Mouse (Mus musculus): ENCODE results near the gene Ank3. TPM values are rescaled to one million over a fixed set of nuclear protein-coding genes. Genes with fewer than 3 reads are reported as not detected.

Gene Ank3
- total and polyA plus RNA-seq, 3 experiments: 3.2 to 6.7 TPM; not detected in 1

GRCm38 (mm10) chr10:70031942-70032341 is 633.4 kb downstream of the Ank3 start:
- no peak for DNase-seq (ENCODE audit: low read depth, low spot score)
- TF ChIP-seq UBTF (IDR thresholded peaks at IDR 0.05; ENCODE audit: borderline replicate concordance, insufficient read depth, low read depth, low read length): no peak
- no peak for TF ChIP-seq MXI1 (IDR thresholded peaks at IDR 0.05; ENCODE audit: low read depth, low read length)
- TF ChIP-seq POLR2A (IDR thresholded peaks at IDR 0.05; ENCODE audit: control insufficient read depth in 1 of 2, insufficient read depth in 1 of 2, low read depth in 1 of 2, low read length in 2 of 2, poor library complexity in 1 of 2): no peak
- TF ChIP-seq RCOR1 (IDR thresholded peaks at IDR 0.05; ENCODE audit: low read depth, low read length): no peak
- TF ChIP-seq ZNF384 (IDR thresholded peaks at IDR 0.05; ENCODE audit: low read depth, low read length): no peak
- TF ChIP-seq HCFC1 (IDR thresholded peaks at IDR 0.05; ENCODE audit: low read depth, low read length): no peak
- no peak for TF ChIP-seq ZMIZ1 (IDR thresholded peaks at IDR 0.05; ENCODE audit: low read depth, low read length)
- TF ChIP-seq KAT2A (conservative IDR thresholded peaks at IDR 0.05; ENCODE audit: low read depth, low read length): no peak
- no peak for TF ChIP-seq GABPA (IDR thresholded peaks at IDR 0.05; ENCODE audit: low read depth, low read length)
- TF ChIP-seq EP300 (IDR thresholded peaks at IDR 0.05; ENCODE audit: low read depth in 1 of 2, low read length in 2 of 2): no peak
- no peak for TF ChIP-seq SIN3A (IDR thresholded peaks at IDR 0.05; ENCODE audit: low read length)
- TF ChIP-seq MYC (IDR thresholded peaks at IDR 0.05; ENCODE audit: low read depth, low read length): no peak
- H3K9me3 ChIP-seq (replicated peaks; ENCODE audit: insufficient read depth, low read length): no peaks in the 10 kb centered on the region
- no peak overlapping the region for H3K4me3 ChIP-seq (ENCODE audit: control insufficient read depth in 1 of 2, insufficient read depth in 1 of 2, low read depth in 2 of 2, low read length in 2 of 2)
- no peaks in the 10 kb centered on the region for H3K79me2 ChIP-seq (ENCODE audit: control insufficient read depth, insufficient read depth, low read length, poor library complexity)
- H3K27me3 ChIP-seq (ENCODE audit: control insufficient read depth in 1 of 2, insufficient read depth in 2 of 2, low read length in 2 of 2): no peaks in the 10 kb centered on the region
- H3K27ac ChIP-seq (ENCODE audit: control insufficient read depth, low read depth, low read length): no peak overlapping the region
- H3K9ac ChIP-seq (ENCODE audit: control insufficient read depth, low read depth, low read length, poor library complexity, severe bottlenecking): no peak overlapping the region
- no peaks in the 10 kb centered on the region for H3K4me1 ChIP-seq (ENCODE audit: control insufficient read depth in 1 of 2, insufficient read depth in 2 of 2, low read length in 2 of 2)
- H3K36me3 ChIP-seq (ENCODE audit: control insufficient read depth in 1 of 2, insufficient read depth in 2 of 2, low read length in 2 of 2): no peaks in the 10 kb centered on the region

DNA sequence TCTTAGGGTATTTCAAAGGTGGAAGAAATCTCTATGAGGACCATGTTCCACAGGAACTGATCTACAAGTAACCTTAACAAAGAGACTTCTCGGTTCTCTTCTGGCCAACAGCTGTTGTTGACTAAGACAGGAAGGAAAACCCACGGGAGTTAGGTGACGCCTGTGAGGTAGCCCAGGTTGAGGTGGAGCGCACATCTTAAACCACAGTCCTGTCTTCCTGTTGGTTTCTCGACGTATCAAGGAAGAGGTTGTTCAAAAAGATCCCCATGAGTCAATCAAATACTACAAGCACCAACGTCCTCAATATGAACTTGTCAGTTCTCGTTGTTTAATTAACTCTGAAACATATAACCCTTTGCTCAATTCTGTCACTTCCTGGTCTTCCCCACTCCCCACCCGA is 634.4 kb downstream of the Ank3 start:
- H3K79me2 ChIP-seq (ENCODE audit: control insufficient read depth, insufficient read depth, low read length, poor library complexity): no peaks in the 10 kb centered on the region
- H3K4me1 ChIP-seq (ENCODE audit: control insufficient read depth in 1 of 2, insufficient read depth in 2 of 2, low read length in 2 of 2): no peaks in the 10 kb centered on the region
- no peak overlapping the region for H3K9ac ChIP-seq (ENCODE audit: control insufficient read depth, low read depth, low read length, poor library complexity, severe bottlenecking)
- no peaks in the 10 kb centered on the region for H3K9me3 ChIP-seq (replicated peaks; ENCODE audit: insufficient read depth, low read length)
- DNase-seq (ENCODE audit: low read depth, low spot score): no peak
- no peaks in the 10 kb centered on the region for H3K36me3 ChIP-seq (ENCODE audit: control insufficient read depth in 1 of 2, insufficient read depth in 2 of 2, low read length in 2 of 2)
- no peak overlapping the region for H3K27ac ChIP-seq (ENCODE audit: control insufficient read depth, low read depth, low read length)
- no peak for TF ChIP-seq RCOR1 (IDR thresholded peaks at IDR 0.05; ENCODE audit: low read depth, low read length)
- no peak for TF ChIP-seq JUND (IDR thresholded peaks at IDR 0.05; ENCODE audit: low read depth, low read length)
- TF ChIP-seq ELF1 (IDR thresholded peaks at IDR 0.05; ENCODE audit: low read depth, low read length): no peak
- TF ChIP-seq HCFC1 (IDR thresholded peaks at IDR 0.05; ENCODE audit: low read depth, low read length): no peak
- no peaks in the 10 kb centered on the region for H3K27me3 ChIP-seq (ENCODE audit: control insufficient read depth in 1 of 2, insufficient read depth in 2 of 2, low read length in 2 of 2)
- H3K4me3 ChIP-seq (ENCODE audit: control insufficient read depth in 1 of 2, insufficient read depth in 1 of 2, low read depth in 2 of 2, low read length in 2 of 2): no peak overlapping the region

GRCm38 (mm10) chr10:70033856-70034255 is 635.3 kb downstream of the Ank3 start:
- no peaks in the 10 kb centered on the region for H3K79me2 ChIP-seq (ENCODE audit: control insufficient read depth, insufficient read depth, low read length, poor library complexity)
- no peak overlapping the region for H3K9ac ChIP-seq (ENCODE audit: control insufficient read depth, low read depth, low read length, poor library complexity, severe bottlenecking)
- no peaks in the 10 kb centered on the region for H3K4me1 ChIP-seq (ENCODE audit: control insufficient read depth in 1 of 2, insufficient read depth in 2 of 2, low read length in 2 of 2)

More at GRCm38 (mm10) chr10:70033856-70034255, 635.3 kb downstream of the Ank3 start:
- TF ChIP-seq MAFK (IDR thresholded peaks at IDR 0.05; ENCODE audit: borderline replicate concordance, low read depth, low read length) (no peak), MAZ (IDR thresholded peaks at IDR 0.05; ENCODE audit: low read depth, low read length) (no peak), E2F4 (IDR thresholded peaks at IDR 0.05; ENCODE audit: borderline replicate concordance, low read depth, low read length) (no peak)
- H3K4me3 ChIP-seq (ENCODE audit: control insufficient read depth in 1 of 2, insufficient read depth in 1 of 2, low read depth in 2 of 2, low read length in 2 of 2): no peak overlapping the region
- DNase-seq (ENCODE audit: low read depth, low spot score): no peak
- H3K27me3 ChIP-seq (ENCODE audit: control insufficient read depth in 1 of 2, insufficient read depth in 2 of 2, low read length in 2 of 2): no peaks in the 10 kb centered on the region
- H3K36me3 ChIP-seq (ENCODE audit: control insufficient read depth in 1 of 2, insufficient read depth in 2 of 2, low read length in 2 of 2): no peaks in the 10 kb centered on the region
- H3K9me3 ChIP-seq (replicated peaks; ENCODE audit: insufficient read depth, low read length): no peaks in the 10 kb centered on the region
- H3K27ac ChIP-seq (ENCODE audit: control insufficient read depth, low read depth, low read length): no peak overlapping the region

Data from MEL (cell line).